Mouse (Mus musculus) kidney, adult 2 months (tissue): ENCODE measurements around the gene Iars2.

ENCODE experiments used
- CTCF ChIP-seq: fragments of 200-500 bp; conservative IDR thresholded peaks from 2 replicates; pipeline ENCODE4 v1.5.1; 2011; ENCODE audit warnings: low read depth, mild to moderate bottlenecking, control low read depth, low read length, moderate library complexity, mixed read lengths; ENCODE audit not compliant: insufficient read depth, insufficient read length
- POLR2A ChIP-seq: fragments of 200-500 bp; IDR thresholded peaks from one replicate; pipeline ENCODE4 v1.6.1; 2011; ENCODE audit warnings: low read depth, low read length, control low read depth

GRCm38 (mm10) chr1:185356246-185356645 lies 27.1 kb upstream of the Iars2 start:
- TF ChIP-seq CTCF, result no peak
- TF ChIP-seq POLR2A, result no peak
